Mouse (Mus musculus) spleen, adult 18-20 months (tissue): ENCODE results near the gene Tspyl3.
"Not testable (repeated sequence)": the region's sequence is repeated elsewhere in the genome, so short reads cannot be mapped to it uniquely, and the experiment has no call there.

ENCODE experiments used
- DNase-seq, 2 experiments: peaks; one replicate each; pipeline ENCODE4 v3.0.0; 2022; ENCODE audit warnings: mixed read lengths in 2 of 2

Gene Tspyl3

DNA sequence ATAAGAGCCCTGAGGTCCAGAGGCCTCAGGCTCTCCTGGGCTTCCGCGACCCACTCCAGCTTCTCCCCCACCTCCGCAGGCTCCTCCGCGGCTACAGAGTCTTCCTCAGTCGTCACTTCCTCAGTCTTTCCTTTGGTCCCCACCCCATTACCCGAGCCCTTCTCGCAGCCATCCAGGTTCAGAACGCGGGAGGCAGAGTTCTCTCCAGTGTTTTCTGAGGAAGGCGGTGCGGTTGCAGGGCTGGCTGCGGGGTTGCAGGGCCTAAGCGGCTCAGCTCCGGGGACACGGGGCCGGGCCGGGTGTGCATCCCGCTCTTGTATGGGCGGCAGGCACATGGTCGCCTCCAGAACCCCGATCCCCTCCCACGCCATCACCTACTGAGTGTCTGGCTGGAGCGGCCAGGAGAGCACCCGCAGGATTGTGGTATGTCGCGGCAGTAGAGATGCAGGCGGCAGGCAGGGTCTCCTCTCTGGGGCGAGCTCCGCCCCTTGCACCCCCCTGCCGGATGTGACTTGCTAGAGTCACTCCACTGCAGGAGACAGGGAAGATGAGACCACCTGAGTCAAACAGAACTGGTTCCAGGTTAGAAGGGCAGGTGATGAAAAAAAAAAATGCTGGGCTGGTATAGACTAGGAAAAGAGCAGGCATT is at the start of gene Tspyl3:
TSS of gene Tspyl3 (minus strand) at position 496 of the 649 bp plus-strand sequence.
- peak; percentile 42 to 60 for DNase-seq

DNA sequence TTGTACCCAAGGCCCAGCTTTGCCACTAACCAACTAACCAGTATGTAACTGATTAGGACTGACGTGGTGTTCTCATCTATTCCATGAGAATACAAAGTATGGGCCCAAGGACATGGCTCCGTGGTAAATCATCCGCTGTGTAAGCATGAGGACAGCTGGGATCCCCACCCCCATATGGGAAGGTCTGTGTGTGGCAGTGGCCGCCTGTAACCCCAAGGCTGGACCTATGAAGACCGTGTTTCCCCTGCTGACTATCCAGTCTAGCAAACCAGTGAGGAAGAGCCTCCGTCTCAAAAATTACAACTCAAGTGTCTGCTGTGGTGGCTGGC is 49.6 kb upstream of the Tspyl3 start:
- DNase-seq, result no peak

DNA sequence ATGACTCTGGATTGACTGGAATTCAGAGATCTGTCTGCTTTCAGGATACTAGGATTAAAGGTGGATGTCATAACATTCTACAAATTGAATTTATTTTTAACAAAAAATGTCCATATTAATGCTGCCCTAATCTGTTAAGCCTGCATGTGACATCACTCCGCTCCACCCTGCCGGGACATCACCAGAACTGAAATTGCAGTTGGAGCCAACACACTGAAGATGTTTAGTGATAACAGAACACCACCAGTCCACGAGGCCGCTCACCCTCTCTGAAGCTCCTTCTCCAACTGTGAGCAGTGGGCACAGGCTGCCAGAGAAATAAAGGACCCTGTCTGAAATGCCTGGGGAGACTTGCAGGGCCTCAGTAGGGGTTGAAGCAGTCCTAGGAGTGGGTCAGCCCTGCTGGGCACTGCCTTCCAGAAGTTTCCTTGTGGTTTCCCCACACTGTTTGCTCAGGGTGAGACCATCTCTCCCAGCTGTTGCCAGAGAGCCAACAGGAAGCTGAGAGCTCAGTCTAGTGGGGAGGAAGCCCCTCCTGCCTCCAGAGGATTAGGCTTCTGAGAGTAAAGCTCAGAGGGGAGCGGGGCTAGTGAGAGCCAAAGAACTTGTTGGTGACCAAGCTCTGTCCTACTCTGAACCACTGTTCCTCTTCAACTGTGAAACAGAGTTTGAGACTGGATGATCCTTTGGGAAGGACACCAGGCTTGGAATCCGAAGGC is 49.1 kb upstream of the Tspyl3 start:
- not testable (repeated sequence) for DNase-seq

DNA sequence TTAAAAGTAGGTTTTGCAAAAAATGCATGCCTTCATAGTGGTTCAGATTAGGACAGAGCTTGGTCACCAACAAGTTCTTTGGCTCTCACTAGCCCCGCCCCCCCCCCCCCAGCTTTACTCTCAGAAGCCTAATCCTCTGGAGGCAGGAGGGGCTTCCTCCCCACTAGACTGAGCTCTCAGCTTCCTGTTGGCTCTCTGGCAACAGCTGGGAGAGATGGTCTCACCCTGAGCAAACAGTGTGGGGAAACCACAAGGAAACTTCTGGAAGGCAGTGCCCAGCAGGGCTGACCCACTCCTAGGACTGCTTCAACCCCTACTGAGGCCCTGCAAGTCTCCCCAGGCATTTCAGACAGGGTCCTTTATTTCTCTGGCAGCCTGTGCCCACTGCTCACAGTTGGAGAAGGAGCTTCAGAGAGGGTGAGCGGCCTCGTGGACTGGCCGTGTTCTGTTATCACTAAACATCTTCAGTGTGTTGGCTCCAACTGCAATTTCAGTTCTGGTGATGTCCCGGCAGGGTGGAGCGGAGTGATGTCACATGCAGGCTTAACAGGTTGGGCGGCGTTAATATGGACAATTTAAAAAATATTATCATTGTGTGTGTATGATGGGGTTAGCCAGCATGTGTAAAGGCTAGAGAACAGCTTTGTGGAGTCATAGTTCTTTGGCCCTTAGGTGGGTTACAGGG is 45.1 kb upstream of the Tspyl3 start:
- DNase-seq, result not testable (repeated sequence)

DNA sequence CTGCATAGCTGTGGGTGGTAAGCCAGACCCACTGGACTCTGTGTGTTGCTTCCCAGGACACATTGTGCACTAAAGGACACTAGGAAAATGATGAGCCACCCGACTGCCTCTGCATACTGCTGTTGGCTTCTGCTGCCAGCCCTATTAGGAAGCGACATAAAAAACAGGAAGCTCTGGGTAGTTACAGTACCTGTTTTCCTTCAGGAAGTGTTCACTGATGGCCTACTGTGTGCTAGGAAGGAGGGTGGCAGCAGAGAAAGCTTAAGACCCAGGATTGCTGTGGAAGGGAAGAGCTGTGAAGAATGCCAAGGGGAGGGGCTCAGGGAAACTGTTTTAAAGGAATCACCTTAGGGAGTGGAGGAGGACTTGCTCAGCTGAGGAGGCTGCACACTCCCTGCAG is 42.1 kb upstream of the Tspyl3 start:
- no peak for DNase-seq

DNA sequence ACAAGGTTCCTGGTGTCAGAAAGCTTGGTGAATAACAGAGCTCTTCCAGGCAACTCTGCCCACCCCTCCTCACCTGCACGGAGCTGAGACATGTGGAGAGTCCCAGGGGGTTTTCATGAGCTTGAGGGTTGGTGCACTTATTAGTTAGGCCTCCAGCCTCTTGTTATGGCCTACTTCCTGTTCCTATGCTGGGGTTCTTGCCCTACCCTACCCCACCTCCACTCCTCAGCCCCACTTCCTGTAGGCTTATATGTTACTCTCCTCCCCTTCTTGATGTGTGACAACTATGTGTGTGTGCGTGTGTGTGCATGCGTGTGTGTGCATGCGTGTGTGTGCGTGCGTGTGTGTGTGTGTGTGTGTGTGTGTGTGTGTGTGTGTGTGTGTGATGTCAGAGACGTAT is 37.8 kb upstream of the Tspyl3 start:
- peak; percentile 37 to 48 for DNase-seq

DNA sequence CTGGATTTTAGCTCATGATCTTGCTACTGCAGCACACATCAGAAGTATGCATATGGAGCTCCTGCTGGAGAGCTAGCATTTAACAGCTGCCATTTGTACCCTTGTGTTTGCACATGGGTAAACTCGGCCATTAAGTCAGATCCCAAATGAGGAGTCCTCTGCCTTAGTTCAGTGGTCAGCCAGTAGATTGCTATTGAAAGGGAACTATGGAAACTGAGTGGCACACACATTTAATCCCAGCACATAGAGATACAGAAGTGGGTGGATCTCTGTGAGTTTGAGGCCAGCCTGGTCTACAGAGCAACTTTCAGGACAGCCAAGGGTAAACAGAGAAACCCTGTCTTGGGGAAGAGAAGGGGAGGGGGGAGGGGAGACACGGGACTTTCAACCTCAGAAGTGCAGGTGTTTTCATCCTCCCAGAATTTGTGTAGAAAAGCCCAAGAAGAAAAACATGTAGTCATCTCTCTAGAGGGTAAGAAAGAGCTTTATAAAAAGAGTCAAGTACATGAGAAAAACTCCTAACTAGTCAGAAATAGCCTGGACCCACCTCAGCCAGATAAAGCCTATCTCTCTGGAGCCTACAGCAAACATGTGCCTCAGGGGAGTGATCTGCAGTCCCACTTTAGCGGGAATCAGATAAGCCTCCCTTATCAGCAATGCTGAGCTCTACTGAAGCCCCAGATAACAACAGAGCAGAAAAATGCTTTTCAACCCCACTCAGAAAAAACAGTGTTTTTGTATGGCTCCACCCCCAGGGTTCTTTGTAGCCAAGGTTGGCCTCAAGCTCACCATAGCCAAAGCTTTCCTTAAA is 34.8 kb upstream of the Tspyl3 start:
- DNase-seq, result no peak

DNA sequence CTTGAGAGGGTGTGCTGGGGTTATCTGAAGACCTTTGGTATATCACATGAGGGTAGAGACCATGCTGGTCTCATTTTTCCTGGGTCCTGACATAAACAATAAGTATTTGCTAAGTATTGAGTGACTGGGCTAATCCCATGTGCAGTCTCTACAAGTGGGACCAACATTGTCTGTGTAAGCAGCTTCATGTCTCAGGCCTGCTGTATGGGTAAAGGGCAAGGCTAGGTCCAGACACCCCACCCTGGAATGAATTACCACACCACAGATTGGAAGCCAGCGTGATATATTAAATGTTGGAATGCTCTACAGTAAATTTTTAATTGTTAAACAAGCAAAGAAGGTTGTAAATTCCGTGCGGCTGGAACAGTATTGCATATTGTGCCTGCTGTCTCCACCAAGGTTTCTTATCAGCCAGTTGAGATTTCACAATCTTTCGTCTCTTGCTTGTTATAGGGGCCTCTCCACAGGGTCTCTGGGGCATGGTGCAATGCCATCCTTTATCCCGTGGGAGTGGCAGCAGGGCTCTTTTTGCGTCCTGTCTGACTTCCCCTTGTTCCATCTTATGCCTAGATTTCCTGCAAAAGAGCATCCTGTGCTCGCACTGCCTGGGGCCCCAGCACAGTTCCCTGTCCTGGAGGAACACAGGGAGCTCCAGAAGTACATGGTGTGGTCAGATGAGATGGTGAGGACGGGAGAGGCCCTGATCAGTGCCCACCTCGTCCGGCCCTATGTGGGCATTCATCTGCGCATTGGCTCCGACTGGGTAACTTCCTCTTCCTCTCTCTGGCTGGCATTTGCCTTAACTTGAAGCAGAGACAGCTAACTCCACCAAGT is 34.0 kb upstream of the Tspyl3 start:
- DNase-seq, result peak in 1 of 2 experiments; percentile 41

DNA sequence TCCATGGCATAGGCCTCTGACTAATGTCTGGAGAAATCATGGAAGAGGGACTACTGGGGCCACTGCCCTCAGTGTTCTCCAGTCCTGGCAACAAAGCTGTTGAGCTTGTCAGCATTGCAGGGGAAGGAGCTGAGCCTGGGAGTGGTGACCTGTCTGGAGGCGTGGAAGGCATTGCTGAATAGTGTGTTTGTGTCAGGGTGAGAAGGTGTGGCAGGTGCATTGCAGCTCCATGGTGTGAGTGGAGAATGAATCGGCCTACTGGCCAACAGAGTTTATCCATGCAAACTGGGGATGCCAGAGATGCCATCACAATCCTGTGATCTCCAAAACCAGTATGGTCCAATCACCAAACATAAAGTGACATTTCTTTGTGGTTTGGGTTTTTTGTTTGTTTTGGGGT is 31.4 kb upstream of the Tspyl3 start:
- DNase-seq, result no peak

DNA sequence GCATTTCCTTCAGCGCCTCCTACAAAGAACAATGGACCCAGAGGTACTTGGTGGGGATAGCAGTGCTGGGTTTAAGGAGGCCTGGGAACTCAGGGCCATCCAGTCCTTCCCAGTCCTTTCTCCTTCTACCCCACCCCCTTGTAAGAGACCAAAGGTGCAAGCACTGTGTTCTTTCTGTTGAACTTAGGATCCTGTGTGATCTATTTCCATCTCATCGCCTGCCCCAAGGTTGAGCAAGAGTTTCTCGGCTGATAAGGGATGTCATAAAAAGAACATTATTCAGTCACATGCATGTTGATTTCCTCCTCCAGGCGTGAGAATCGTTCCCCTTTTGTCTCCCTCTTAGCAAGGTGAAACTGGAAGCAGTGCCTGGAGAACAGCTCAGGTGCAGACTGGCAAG is 24.5 kb upstream of the Tspyl3 start:
- DNase-seq, result no peak

DNA sequence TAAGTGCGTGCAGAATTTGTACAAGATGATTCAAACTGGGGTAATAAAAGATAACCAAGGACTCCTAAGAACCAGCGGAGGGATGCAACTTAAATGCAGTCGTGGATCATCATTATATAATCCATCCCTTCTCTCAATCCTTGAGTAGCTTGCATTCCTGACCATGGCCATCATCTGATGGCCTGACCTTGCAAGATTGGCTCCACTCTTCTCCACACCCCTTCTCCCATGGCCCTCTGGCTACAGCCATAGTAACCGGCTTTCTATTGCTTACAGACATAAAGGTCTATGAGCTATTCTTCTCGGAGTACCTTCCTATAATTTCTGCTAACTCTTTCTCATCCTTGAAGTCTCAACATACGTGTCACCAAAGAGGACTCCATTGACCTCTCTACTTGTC is 16.9 kb upstream of the Tspyl3 start:
- no peak for DNase-seq

DNA sequence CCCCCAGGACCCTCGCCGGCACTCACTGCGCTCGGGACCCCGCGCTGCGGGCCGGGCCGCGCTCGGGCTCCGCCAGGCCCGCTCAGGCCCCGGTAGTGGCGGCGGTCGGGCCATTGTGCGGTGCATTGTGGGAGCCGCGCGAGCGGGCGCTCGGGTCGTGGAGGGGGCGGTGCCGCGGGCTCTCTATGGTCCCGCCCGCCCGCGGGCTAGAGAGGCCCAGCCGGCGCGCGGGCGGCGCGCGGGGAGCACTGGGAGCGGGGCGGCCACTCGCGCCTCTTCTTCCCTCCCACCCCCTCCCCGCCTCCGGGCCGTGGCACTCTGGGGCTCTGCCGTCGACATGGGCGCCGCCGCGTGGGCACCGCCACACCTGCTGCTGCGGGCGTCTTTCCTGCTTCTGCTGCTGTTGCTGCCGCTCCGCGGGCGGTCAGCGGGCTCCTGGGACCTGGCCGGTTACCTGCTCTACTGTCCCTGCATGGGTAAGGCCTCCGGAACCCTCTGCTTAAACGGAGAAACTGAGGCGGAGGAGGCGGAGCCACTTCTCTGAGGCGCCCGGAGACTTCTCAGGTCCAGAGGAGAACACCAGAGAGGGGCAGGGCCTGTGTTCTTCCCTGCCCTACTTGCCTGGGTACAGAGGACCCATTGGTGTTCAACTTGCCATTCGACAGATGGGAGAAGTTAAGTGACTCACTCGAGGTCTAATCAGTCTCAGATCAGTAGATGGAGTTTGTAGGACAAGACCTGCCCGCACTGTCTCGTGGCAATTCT is 16.2 kb upstream of the Tspyl3 start, which contains the start of the genes Plagl2 and Pofut1:
TSS of gene Plagl2 (minus strand) at position 177 of the 765 bp plus-strand sequence.
TSS of gene Pofut1 (plus strand) at position 284 of the 765 bp plus-strand sequence.
- peak; percentile 85 to 91 for DNase-seq

DNA sequence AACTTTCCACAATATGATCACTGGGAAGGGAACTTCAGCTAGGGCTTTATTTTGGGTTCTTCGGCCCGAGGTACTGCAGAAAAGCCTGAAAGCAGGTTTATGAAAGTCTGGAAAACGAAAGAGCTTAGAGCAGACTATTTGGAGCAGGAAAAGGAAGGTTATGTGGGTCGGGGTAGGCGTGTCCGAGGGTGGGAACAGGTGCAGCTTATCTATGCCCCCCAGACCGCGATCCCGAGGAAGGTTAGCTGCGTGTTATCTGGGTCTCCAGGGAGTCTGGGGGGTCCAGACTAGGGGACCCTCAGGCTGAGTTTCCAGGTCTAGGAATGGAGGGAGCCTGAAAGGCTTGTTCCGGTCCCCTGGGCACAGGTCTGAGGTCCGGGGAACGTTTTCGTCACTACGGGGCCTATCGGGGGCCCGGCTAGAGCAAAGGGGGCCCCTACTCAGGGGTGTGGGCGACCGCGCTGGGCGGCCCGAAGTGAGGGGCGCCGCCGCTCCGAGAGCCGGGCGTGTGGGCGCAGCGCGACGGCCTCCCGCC is 15.5 kb upstream of the Tspyl3 start:
- no peak for DNase-seq

DNA sequence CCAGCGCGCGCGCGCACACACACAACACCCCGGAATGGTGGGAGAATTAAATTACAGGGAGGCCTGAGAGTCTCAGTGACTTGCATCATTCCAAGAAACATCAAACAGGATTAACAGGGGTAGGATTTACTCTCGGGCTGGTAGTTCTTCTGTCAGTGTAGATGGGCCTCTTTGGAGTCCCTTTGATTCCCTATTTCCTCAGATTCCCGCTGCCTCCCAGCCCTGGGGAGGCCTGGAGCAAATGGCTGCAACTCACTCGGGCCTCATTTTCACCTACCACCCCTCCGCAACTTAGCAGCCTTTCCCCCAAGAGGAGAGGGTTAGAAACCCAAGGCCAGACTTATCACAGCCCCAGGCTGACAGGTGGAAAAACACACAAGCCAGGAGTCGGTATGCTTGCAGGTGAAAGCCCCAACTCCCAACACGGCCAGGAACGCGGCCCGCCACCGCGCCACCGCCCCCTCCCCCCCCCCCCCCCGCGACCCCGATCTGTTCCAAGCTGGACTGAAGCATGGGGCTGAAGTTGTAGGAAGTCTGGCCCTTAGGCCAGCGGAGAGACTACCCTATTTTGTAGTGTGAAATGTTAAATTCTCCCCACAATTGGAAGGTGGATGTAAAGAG is 14.7 kb upstream of the Tspyl3 start:
- DNase-seq, result no peak

DNA sequence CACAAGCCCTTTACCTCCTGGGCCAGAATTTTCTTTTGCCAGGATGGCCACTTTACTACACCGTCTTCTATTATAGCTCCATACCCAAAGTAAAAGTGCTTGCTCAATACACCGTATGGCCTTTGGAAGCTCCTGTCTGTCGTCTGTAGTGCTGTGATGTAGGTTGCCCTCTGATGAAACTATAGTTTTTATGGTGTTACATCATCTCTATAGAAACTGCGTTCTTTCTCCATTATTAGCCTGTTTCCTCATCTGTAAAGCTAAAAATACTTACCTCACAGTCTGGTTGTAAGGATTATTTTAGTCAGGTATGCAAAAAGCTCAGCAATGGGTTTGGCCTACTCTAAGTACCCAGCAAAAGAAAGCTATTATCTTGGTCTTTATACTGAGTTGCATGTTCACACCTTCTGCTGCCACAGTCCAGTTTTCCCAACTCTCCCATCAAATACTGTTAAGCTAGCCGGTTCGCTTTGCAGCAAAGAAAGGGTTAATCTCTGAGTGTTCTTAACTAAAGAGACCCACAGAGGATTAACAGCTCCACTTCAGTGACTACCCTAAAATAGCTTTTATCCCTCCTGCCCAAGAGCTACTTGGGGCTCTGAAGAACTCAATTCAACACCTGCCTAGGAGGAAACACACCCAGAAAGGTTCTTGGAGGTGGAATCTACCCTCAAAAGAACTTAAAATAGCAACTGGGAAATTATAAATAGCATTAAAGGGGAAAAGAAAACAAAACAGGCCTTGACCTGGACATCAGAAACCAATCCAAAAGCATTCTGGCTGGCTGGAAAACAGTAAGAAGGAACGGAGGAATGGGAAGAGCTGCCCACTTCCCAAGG is 14.0 kb upstream of the Tspyl3 start:
- DNase-seq, result no peak

DNA sequence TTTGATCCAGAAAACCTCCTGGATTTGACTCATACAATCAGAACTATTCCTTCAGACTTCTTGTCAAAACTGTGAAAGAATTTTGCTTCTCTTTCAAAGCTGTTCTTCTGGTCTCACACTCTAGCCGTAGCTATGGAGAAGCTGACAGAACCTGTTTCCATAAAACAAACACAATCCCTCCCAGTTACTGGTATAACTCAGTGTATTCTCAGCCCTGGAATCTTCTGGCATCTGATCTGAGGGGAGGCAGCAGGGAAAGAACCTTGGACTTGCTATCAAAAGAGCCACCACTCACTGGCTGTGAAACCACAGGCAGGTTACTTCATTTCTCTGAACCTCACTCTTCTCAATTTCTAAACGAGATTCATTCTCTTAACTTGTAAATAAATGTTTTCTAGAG is 13.2 kb upstream of the Tspyl3 start:
- DNase-seq, result no peak

DNA sequence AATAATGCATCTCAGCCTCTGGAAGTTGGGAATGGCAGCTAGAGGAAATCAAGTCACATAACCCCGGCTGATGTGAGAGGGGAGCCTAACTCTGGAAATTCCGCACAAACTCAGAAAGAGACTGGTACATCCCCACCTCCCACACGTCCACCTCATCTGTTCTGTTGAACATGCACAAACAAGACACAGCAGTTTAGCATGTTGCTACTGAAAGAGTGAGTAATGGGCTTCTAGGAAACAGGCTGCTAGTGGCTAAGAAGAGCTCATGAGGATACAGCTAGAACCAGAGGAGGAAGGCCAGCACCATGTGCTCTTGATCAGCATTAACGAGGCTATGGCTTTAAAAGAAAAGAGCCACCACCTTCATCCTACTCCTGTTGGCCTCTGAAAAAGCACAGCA is 12.7 kb upstream of the Tspyl3 start:
- no peak for DNase-seq

DNA sequence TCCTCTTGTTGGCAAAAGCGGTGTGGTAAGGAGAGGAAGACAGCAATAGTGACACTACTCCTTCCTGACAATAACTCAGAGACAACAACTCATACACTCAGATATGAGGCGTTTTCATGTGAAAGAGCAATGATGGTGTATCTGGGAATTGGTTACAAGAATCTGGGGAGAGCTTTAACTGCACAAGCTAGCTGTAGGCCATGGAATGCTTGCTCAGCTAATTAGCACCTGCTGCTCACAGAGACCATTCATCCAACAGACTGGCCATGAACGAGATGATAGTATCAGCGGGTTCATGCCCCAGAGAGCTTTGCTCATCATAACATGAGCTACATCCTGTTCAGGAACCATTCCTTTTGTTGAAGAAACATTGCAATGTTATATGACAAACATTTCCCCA is 12.0 kb upstream of the Tspyl3 start:
- DNase-seq, result no peak

DNA sequence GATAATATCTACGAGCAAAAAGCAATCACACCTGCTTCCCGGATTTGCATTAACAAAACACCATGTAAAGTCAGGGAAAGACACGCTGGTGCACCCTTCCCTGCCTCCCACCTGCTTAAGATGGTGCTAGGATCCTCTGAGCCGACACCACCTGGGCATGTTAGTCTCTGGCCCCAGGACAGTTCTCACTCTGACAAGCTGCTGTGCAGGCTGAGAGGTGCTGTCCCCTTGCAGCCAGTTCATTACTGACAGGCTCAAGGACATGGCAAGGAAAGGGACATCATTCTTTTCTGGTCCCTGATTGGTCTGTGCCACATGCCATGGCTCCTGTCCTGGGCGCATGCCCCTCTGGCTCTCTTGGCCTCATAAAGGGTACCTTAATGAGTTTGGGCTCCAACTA is 3.3 kb upstream of the Tspyl3 start:
- no peak for DNase-seq

DNA sequence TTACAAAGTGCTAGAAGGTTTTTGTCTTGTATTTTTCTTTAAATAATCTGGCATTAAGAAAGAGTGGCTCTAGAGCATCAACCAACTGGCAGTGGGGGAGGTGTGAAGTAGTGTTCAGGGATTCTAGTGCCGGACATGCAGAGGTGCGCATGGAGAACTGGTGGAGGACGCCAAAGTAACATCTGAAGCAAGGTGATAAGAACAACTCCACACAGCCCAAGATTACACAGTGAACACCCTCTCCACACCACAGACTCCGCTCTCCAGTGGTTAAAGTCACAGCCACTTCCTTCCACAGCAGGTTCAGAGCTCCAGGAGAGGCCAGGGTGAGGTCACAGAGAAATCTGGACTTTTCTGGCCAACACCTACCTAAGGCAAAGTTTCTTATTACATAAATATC is 2.7 kb upstream of the Tspyl3 start:
- no peak for DNase-seq
